Mouse (Mus musculus): ENCODE results near the gene Smok3b. TPM values are rescaled to one million over a fixed set of nuclear protein-coding genes. Genes with fewer than 3 reads are reported as not detected.
"Not testable (repeated sequence)": the region's sequence is repeated elsewhere in the genome, so short reads cannot be mapped to it uniquely, and the experiment has no call there.

The Smok3b gene
- polyA plus RNA-seq (2012): not detected in 2 replicates

DNA sequence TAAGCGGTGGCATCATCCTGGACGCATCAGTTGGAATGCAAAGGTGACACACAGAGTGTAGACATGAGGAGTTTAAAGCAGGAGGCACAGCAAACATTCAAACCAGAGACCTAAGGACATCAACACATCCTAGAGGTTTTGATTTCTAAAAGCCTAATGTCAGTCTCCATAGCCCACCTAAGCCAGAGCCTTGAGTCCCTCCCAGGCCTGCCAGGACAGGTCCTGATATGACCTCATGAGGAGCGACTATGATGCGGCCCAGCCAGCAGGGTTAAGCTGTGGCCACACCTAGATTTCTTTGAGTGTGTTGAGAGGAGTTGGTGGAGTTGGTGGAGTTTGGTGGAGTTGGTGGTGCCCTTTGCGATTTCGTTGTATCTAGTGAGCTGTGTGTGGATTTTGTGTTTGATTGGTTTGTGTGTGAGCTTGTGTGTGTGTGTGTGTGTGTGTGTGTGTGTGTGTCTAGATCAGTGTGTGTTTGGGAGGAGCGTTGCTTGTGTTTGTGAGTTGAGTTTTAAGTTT lies at the start of gene Smok3b, which contains the start of gene Smok3a:
Gene Smok3b (plus strand): TSS at position 469 of the 519 bp plus-strand sequence.
Gene Smok3a (plus strand): TSS at position 301 of the 519 bp plus-strand sequence.
- TF ChIP-seq GATA1 (IDR thresholded peaks at IDR 0.05; ENCODE audit: low read length): not testable (repeated sequence)

DNA sequence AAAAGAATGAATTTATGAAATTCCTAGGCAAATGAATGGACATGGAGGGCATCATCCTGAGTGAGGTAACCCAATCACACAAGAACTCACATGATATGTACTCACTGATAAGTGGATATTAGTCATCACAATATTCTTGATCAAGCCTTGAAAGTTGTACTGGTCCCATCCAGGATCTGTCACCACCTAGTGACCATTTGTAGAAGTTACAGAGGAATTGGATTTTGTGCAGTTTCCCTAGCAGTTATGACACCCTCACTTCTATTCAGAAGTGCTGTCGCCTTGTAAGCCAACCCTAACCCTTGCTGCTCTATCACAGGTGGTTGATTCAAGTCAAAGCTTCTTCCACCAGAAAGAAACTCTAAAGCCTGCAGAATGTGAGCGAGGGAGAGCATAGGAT lies 48.1 kb upstream of the Smok3b start:
- no peak for TF ChIP-seq GATA1 (IDR thresholded peaks at IDR 0.05; ENCODE audit: low read length)

DNA sequence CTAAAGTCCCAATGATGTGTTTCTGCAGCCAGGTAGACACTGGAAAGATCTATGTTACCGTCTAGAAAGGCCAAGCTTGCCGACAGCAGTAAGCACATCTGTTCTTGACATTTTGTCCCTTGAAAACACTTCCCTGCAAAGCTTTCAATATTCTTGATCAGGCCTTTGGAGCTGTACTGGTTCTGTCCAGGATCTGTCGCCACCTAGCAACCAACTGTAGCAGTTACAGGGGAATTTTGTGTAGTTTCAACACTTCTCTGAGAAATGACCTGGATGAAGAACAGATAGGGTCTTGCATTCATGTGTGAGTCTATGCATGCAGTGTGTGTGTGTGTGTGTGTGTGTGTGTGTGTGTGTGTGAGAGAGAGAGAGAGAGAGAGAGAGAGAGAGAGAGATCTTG lies 47.5 kb upstream of the Smok3b start:
- no peak for TF ChIP-seq GATA1 (IDR thresholded peaks at IDR 0.05; ENCODE audit: low read length)

DNA sequence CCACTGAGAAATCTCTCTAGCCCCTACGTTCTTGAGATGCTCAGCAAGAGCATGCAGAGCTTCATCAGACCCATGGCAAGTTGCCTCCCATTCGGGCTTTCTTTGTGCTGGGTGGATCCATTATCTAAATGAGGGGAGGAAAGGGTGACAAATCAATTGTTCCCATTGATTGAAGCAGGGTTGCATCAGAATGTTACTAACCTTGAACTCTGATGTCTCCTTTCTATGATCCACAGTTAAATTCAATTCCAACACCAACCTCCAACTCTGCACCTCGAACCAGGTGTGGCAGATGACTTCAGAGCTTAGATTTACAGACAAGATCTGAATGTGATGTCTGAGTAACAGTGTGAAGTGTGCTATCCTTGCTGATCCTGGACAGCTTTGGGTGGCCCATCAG lies 46.5 kb upstream of the Smok3b start:
- TF ChIP-seq GATA1 (IDR thresholded peaks at IDR 0.05; ENCODE audit: low read length): no peak

DNA sequence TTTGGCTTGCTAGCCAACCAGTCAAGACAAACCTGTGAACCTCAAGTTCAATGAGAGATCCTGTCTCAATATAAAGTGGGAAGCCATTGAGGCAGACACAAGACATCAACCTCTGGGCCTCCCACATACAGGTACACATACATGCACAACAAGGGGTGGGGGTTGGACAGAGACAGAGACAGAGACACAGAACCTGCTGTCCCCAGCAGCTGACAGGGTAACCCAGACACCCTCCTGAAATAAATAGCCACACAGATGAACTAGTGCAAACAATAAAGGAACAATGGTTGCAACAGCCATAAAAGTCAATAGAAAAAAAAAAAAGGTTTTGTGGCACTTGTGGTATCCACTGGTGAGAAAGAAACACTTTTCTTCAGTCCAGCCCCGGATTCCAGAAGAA lies 45.8 kb upstream of the Smok3b start:
- no peak for TF ChIP-seq GATA1 (IDR thresholded peaks at IDR 0.05; ENCODE audit: low read length)

DNA sequence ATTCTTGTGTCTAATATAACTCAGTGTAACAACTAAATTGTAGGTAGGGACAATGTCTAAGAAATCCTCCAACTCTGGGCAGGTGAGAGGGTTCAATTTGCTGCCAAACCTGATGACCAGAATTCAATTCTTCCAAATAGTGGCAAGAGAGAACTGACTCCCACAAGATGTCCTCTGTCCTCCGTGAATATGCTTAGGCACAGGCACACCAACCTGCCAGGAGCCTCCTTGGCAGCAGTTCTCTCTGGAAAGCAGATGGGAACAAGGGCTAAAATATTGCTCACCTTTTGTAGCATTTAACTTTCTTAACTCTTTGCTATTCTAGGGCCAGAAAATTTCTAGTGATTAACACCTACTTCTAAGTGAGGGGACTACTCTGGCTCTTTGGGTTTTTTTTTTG lies 43.9 kb upstream of the Smok3b start:
- no peak for TF ChIP-seq GATA1 (IDR thresholded peaks at IDR 0.05; ENCODE audit: low read length)

DNA sequence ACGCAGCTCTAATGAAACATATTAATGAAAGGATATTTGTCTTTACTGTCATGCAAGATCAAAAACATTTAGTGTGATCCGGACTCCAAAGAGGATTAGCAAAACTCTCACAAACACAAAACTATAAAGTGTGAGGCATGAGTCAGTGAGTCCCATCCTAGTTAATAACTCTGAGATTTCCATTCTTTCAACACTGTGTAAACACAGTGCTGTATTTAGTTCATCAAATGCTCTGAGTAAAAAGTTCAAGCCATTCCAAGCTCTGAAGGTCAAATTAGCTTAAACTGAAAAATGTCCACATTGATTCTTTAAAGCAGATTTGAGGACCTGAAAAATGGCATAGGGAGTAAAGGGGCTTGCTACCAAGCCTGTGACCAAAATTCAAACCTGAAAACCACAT lies 42.1 kb upstream of the Smok3b start:
- TF ChIP-seq GATA1 (IDR thresholded peaks at IDR 0.05; ENCODE audit: low read length): no peak

DNA sequence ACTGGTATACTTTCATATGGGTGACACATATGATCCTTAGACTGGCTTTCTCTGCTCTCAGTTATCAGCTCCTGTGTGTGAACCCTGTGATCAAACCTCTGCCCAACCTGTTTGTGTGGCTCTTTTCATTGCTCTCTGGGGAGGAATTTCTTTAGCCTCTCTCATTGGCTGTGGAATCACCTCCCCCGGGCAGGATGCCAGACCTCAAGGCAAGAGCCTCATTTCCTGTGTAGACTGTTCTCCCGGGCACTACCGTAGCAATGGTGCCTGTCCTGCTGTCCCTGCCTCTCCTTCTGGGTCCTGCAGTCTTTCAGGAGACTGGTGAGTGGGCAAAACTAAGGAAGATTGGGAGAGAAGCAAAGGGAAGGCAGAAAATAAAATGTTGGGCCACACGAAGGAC lies 39.9 kb upstream of the Smok3b start, which contains the start of gene Azgp1:
Gene Azgp1 (plus strand): TSS at position 221 of the 400 bp plus-strand sequence.
- no peak for TF ChIP-seq GATA1 (IDR thresholded peaks at IDR 0.05; ENCODE audit: low read length)

DNA sequence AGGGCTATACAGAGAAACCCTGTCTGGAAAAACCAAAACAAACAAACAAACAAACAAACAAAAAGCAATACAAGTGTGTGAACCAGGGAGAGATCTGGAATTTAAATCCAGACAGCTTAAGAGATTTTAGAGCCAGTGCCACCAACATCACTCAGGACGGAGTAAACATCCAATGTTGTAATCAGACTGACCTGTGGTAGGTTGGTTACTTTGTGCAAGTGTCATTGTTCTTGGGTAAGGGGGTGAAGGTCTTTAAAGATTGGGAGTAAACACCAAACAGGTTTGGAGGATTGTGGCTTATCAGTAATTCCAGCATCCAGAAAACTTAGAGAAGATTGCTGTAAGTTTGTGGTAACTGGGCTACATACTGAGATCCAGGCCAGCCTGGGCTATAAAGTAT lies 34.9 kb upstream of the Smok3b start:
- TF ChIP-seq GATA1 (IDR thresholded peaks at IDR 0.05; ENCODE audit: low read length): no peak

DNA sequence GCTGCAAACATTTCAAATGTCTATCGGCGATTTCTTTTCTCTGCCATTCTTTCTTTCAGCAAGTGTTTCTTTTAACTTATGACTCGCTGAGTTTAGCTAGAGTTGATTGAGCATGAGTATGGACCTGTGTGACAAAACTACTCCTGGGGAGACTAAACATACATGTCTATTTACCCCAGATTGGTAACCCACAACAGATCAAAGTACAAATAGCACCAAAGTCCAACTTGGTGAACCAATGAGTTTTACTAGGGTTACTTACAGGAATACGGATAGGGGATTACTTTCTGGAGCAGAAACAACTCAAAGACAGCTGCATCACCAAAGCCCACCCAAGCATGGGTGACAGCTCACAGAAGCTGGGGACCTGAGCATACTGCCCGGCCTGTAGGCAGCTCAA lies 11.8 kb upstream of the Smok3b start:
- TF ChIP-seq GATA1 (IDR thresholded peaks at IDR 0.05; ENCODE audit: low read length): no peak

DNA sequence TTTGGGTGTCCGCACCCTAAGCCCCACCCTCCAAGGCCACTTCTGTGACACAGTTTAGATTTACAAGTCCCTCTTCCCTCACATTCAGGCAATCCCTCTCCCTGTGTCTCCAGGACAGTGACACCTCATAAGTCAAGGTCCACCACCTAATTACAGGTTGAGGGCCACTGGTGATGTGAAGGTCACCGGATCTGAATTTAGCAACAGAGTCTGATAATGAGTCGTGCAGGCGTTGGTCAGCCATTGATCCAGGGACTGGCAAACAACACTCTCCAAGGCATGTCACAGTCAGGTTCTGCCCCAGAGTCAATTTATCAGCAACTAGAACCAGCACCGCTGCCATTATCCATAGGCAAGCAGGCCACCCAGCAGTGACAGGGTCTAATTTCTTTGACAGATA lies 8.8 kb upstream of the Smok3b start:
- TF ChIP-seq GATA1 (IDR thresholded peaks at IDR 0.05; ENCODE audit: low read length): no peak

DNA sequence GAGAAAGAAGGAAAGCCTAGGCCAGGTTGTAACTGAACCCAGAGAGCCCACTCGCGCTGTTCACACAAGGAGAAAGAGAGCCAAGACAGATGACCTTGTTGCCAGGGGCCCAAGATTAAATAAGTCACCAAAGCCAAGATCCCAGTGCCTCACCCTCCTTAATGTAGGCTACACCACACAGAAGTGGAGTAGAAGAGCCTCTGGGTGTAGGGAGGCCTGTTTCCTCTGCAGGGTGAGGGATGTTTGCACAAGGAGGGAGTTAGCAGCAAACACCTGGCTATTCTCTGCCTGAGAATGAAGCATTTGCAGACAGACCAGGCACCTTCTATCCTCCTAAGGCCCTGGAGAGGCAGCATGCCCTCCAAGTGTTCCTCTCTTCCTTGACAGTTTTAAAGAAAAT lies 4.7 kb upstream of the Smok3b start:
- TF ChIP-seq GATA1 (IDR thresholded peaks at IDR 0.05; ENCODE audit: low read length): no peak

DNA sequence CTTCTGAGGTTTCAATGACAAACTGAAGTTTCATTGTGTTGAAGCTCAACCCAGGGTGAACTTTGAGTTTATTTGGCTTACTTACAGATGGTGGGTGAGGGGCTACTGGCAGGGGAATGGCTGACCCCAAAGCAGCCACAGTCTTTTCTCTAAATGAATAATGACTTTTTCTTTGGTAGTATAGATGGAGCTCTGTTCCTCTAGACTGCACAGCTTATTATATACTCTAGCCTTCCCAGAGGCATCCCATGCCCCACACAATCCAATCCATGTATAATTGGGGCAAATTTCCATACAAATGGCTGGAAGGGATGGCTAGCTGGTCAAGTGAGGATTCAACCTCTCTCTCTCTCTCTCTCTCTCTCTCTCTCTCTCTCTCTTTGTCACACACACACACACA lies 4.2 kb upstream of the Smok3b start:
- no peak for TF ChIP-seq GATA1 (IDR thresholded peaks at IDR 0.05; ENCODE audit: low read length)

DNA sequence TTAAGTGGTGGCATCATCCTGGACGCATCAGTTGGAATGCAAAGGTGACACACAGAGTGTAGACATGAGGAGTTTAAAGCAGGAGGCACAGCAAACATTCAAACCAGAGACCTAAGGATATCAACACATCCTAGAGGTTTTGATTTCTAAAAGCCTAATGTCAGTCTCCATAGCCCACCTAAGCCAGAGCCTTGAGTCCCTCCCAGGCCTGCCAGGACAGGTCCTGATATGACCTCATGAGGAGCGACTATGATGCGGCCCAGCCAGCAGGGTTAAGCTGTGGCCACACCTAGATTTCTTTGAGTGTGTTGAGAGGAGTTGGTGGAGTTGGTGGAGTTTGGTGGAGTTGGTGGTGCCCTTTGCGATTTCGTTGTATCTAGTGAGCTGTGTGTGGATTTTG lies 31.7 kb downstream of the Smok3b start, which contains the start of gene Smok3c:
Gene Smok3c (plus strand): TSS at position 301 of the 400 bp plus-strand sequence.
- TF ChIP-seq GATA1 (IDR thresholded peaks at IDR 0.05; ENCODE audit: low read length): not testable (repeated sequence)

DNA sequence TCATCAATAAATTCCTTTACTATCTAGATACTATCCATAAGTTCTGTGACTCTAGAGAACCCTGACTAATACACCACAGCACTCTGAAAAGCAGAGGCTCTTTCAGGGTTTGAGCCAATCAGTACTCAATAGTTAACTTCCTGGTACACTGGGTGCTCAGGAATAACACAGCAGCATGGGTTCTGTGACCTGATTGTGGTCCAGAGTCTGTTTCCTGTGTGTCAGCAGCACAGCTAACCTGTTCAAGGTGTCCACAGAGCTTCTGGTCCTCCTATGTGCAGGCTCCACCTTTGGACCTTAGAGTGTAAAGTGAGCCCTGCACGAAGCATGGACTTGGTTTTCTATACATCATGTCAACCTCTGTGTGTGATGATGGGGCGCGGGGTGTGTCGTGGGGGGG lies 52.6 kb downstream of the Smok3b start:
- TF ChIP-seq GATA1 (IDR thresholded peaks at IDR 0.05; ENCODE audit: low read length): no peak

DNA sequence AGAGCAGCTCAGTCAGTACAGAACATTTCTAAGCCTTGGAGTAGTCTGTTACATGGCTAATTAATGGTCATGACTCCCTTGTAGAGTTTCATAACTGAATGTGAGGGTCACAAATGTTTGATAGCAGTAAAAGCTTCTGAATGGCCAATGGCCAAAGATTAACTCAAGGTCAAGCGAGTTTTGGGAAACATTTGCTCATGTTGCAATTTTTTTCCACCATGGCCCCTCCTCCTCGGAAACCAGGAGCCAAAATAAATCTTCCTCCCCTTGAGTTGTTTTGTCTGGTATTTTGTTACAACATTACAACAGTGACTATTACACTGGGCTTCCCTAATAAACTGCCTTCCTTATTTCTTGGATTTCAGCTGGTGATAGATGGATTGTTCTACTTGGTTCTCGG lies 54.5 kb downstream of the Smok3b start:
- TF ChIP-seq GATA1 (IDR thresholded peaks at IDR 0.05; ENCODE audit: low read length): no peak

DNA sequence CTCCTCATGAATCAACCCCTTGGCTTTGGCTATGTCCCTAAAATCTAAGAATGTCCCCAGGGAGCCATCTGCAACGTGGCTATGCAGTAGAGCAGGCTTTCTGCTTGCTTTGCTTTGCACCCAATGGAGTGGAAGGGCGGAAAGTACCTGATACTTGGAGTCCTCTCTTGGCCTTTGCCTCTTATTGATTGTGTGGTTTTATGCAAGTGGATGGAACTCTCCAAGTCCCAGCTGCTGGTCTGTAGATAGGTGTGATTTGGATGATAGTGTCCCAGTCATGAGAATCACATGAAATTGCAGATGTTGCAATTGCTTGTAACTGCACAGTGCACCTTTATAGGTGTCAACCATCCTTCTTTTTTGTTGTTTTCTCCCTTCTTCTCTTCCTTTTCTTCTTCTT lies 54.9 kb downstream of the Smok3b start:
- TF ChIP-seq GATA1 (IDR thresholded peaks at IDR 0.05; ENCODE audit: low read length): no peak

DNA sequence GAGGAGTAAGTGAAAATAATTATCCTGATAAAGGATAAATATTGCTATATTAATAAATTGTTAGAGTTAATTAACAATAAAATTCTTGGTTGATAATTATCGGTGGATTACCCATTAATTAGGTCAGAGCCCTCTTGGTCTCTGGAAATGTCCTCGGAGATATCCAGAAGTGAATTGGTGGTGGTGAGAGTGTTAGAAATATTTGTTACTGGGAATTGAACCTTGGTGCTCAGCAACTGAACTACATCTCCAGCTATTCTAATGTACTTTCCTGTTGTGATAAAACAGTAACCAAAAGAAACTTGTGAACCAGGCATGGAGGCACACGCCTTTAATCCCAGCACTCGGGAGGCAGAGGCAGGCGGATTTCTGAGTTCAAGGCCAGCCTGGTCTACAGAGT lies 59.2 kb downstream of the Smok3b start:
- TF ChIP-seq GATA1 (IDR thresholded peaks at IDR 0.05; ENCODE audit: low read length): no peak

All from G1E-ER4 (cell line).